Mouse (Mus musculus): ENCODE data around the gene Myo18b.

The Myo18b gene

GRCm38 (mm10) chr5:112851389-112851788, 44.8 kb downstream of the Myo18b start:
- Histone ChIP-seq H3K36me3 (ENCODE audit: control insufficient read depth, insufficient read depth, low read length, poor library complexity, severe bottlenecking) (no peaks in the 10 kb centered on the region), H3K27me3 (ENCODE audit: control insufficient read depth, insufficient read depth, low read length, poor library complexity, severe bottlenecking) (no peaks in the 10 kb centered on the region)
- no peak for DNase-seq (ENCODE audit: low read depth, low spot score)

GRCm38 (mm10) chr5:112848586-112849280, 47.4 kb downstream of the Myo18b start:
- no peaks in the 10 kb centered on the region for H3K36me3 ChIP-seq (ENCODE audit: control insufficient read depth, insufficient read depth, low read length, poor library complexity, severe bottlenecking)
- peak; percentile 6 for DNase-seq (ENCODE audit: low read depth, low spot score)
- no peaks in the 10 kb centered on the region for H3K27me3 ChIP-seq (ENCODE audit: control insufficient read depth, insufficient read depth, low read length, poor library complexity, severe bottlenecking)

- no peak for DNase-seq (ENCODE audit: low read depth, low spot score)
- no peaks in the 10 kb centered on the region for H3K27me3 ChIP-seq (ENCODE audit: control insufficient read depth, insufficient read depth, low read length, poor library complexity, severe bottlenecking)
- no peaks in the 10 kb centered on the region for H3K36me3 ChIP-seq (ENCODE audit: control insufficient read depth, insufficient read depth, low read length, poor library complexity, severe bottlenecking)
Measured at GRCm38 (mm10) chr5:112847985-112848542, 48.1 kb downstream of the Myo18b start.

GRCm38 (mm10) chr5:112846146-112846545, 50.0 kb downstream of the Myo18b start:
- Histone ChIP-seq H3K27me3 (ENCODE audit: control insufficient read depth, insufficient read depth, low read length, poor library complexity, severe bottlenecking) (no peaks in the 10 kb centered on the region), H3K36me3 (ENCODE audit: control insufficient read depth, insufficient read depth, low read length, poor library complexity, severe bottlenecking) (no peaks in the 10 kb centered on the region)
- no peak for DNase-seq (ENCODE audit: low read depth, low spot score)

GRCm38 (mm10) chr5:112844460-112844859, 51.7 kb downstream of the Myo18b start:
- DNase-seq (ENCODE audit: low read depth, low spot score), result no peak
- H3K36me3 ChIP-seq (ENCODE audit: control insufficient read depth, insufficient read depth, low read length, poor library complexity, severe bottlenecking), result no peaks in the 10 kb centered on the region
- H3K27me3 ChIP-seq (ENCODE audit: control insufficient read depth, insufficient read depth, low read length, poor library complexity, severe bottlenecking), result no peaks in the 10 kb centered on the region

- no peaks in the 10 kb centered on the region for H3K27me3 ChIP-seq (ENCODE audit: control insufficient read depth, insufficient read depth, low read length, poor library complexity, severe bottlenecking)
- H3K36me3 ChIP-seq (ENCODE audit: control insufficient read depth, insufficient read depth, low read length, poor library complexity, severe bottlenecking), result no peaks in the 10 kb centered on the region
- no peak for DNase-seq (ENCODE audit: low read depth, low spot score)
Measured at GRCm38 (mm10) chr5:112843676-112844257, 52.4 kb downstream of the Myo18b start.

- no peak for DNase-seq (ENCODE audit: low read depth, low spot score)
- Histone ChIP-seq H3K36me3 (ENCODE audit: control insufficient read depth, insufficient read depth, low read length, poor library complexity, severe bottlenecking) (no peaks in the 10 kb centered on the region), H3K27me3 (ENCODE audit: control insufficient read depth, insufficient read depth, low read length, poor library complexity, severe bottlenecking) (no peaks in the 10 kb centered on the region)
Measured at GRCm38 (mm10) chr5:112842696-112843095, 53.5 kb downstream of the Myo18b start.

- no peak for DNase-seq (ENCODE audit: low read depth, low spot score)
- no peaks in the 10 kb centered on the region for H3K27me3 ChIP-seq (ENCODE audit: control insufficient read depth, insufficient read depth, low read length, poor library complexity, severe bottlenecking)
- no peaks in the 10 kb centered on the region for H3K36me3 ChIP-seq (ENCODE audit: control insufficient read depth, insufficient read depth, low read length, poor library complexity, severe bottlenecking)
Measured at GRCm38 (mm10) chr5:112841850-112842249, 54.3 kb downstream of the Myo18b start.

GRCm38 (mm10) chr5:112834896-112835295, 61.3 kb downstream of the Myo18b start:
- H3K27me3 ChIP-seq (ENCODE audit: control insufficient read depth, insufficient read depth, low read length, poor library complexity, severe bottlenecking), result no peaks in the 10 kb centered on the region
- DNase-seq (ENCODE audit: low read depth, low spot score), result no peak
- no peaks in the 10 kb centered on the region for H3K36me3 ChIP-seq (ENCODE audit: control insufficient read depth, insufficient read depth, low read length, poor library complexity, severe bottlenecking)

- Histone ChIP-seq H3K36me3 (ENCODE audit: control insufficient read depth, insufficient read depth, low read length, poor library complexity, severe bottlenecking) (no peaks in the 10 kb centered on the region), H3K27me3 (ENCODE audit: control insufficient read depth, insufficient read depth, low read length, poor library complexity, severe bottlenecking) (no peaks in the 10 kb centered on the region)
- no peak for DNase-seq (ENCODE audit: low read depth, low spot score)
Measured at GRCm38 (mm10) chr5:112833866-112834265, 62.3 kb downstream of the Myo18b start.

GRCm38 (mm10) chr5:112825091-112825794, 70.9 kb downstream of the Myo18b start:
- DNase-seq (ENCODE audit: low read depth, low spot score), result no peak
- Histone ChIP-seq H3K36me3 (ENCODE audit: control insufficient read depth, insufficient read depth, low read length, poor library complexity, severe bottlenecking) (no peaks in the 10 kb centered on the region), H3K27me3 (ENCODE audit: control insufficient read depth, insufficient read depth, low read length, poor library complexity, severe bottlenecking) (no peaks in the 10 kb centered on the region)

GRCm38 (mm10) chr5:112824376-112824775, 71.8 kb downstream of the Myo18b start:
- Histone ChIP-seq H3K27me3 (ENCODE audit: control insufficient read depth, insufficient read depth, low read length, poor library complexity, severe bottlenecking) (no peaks in the 10 kb centered on the region), H3K36me3 (ENCODE audit: control insufficient read depth, insufficient read depth, low read length, poor library complexity, severe bottlenecking) (no peaks in the 10 kb centered on the region)
- DNase-seq (ENCODE audit: low read depth, low spot score), result no peak

- DNase-seq (ENCODE audit: low read depth, low spot score), result no peak
- H3K36me3 ChIP-seq (ENCODE audit: control insufficient read depth, insufficient read depth, low read length, poor library complexity, severe bottlenecking), result no peaks in the 10 kb centered on the region
- no peaks in the 10 kb centered on the region for H3K27me3 ChIP-seq (ENCODE audit: control insufficient read depth, insufficient read depth, low read length, poor library complexity, severe bottlenecking)
Measured at GRCm38 (mm10) chr5:112822426-112822825, 73.7 kb downstream of the Myo18b start.

GRCm38 (mm10) chr5:112815051-112815450, 81.1 kb downstream of the Myo18b start:
- no peak for DNase-seq (ENCODE audit: low read depth, low spot score)
- H3K27me3 ChIP-seq (ENCODE audit: control insufficient read depth, insufficient read depth, low read length, poor library complexity, severe bottlenecking), result no peaks in the 10 kb centered on the region
- no peaks in the 10 kb centered on the region for H3K36me3 ChIP-seq (ENCODE audit: control insufficient read depth, insufficient read depth, low read length, poor library complexity, severe bottlenecking)

- no peaks in the 10 kb centered on the region for H3K36me3 ChIP-seq (ENCODE audit: control insufficient read depth, insufficient read depth, low read length, poor library complexity, severe bottlenecking)
- no peak for DNase-seq (ENCODE audit: low read depth, low spot score)
- H3K27me3 ChIP-seq (ENCODE audit: control insufficient read depth, insufficient read depth, low read length, poor library complexity, severe bottlenecking), result no peaks in the 10 kb centered on the region
Measured at GRCm38 (mm10) chr5:112807629-112808028, 88.5 kb downstream of the Myo18b start.
